Mouse (Mus musculus) ES-E14 (cell line): Measurements from ENCODE around the gene Senp5.

ENCODE experiments used
- CHD2 ChIP-seq: IDR thresholded peaks from 2 replicates; pipeline ENCODE4 v1.6.1; 2014; ENCODE audit warnings: mild to moderate bottlenecking, low read depth, low read length, inconsistent platforms
- HCFC1 ChIP-seq: IDR thresholded peaks from 2 replicates; pipeline ENCODE4 v1.6.1; 2012; ENCODE audit warnings: low read length, inconsistent platforms, borderline replicate concordance; ENCODE audit not compliant: insufficient read depth
- MAFK ChIP-seq: IDR thresholded peaks from 2 replicates; pipeline ENCODE4 v1.6.1; 2014; ENCODE audit warnings: mild to moderate bottlenecking, low read depth, low read length, inconsistent platforms; ENCODE audit not compliant: insufficient read depth
- ZC3H11A ChIP-seq: IDR thresholded peaks from 2 replicates; pipeline ENCODE4 v1.6.1; 2012; ENCODE audit warnings: low read depth, mild to moderate bottlenecking, inconsistent platforms, low read length, borderline replicate concordance
- ZNF384 ChIP-seq: IDR thresholded peaks from 2 replicates; pipeline ENCODE4 v1.6.1; 2012; ENCODE audit warnings: low read depth, low read length, inconsistent platforms

- TF ChIP-seq CHD2 = no peak
- TF ChIP-seq MAFK = no peak
- TF ChIP-seq ZNF384 = no peak
- TF ChIP-seq ZC3H11A = no peak
- TF ChIP-seq HCFC1 = no peak
Measured at GRCm38 (mm10) chr16:31924368-31924767, 78.7 kb downstream of the Senp5 start.
